8 mouse cellular contexts compared by ENCODE assay signal in the genomic region with DNA sequence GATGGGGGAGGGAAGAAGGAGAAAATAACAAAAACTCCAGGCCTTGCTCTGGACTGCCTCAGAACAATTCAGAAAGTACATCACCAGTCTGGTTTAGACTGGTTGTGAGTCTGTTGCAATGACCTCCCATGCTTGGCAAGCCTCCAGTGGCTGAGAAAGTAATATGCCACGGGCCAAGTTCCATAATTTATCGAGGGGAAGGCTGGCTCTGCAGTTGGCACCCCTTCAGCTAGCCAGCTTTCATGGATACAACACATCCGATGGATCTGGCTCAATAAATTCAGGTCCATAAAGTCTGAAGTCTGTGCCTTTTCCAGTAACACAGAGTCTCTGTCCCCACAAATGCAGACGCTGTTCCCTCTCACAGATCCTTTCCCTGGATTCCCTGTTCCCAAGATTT. TPM values are rescaled to one million over a fixed set of nuclear protein-coding genes. Genes with fewer than 3 reads are reported as not detected.
A peak's percentile ranks its signal among the peaks of the same experiment; 100 is the strongest.
DNase-seq lines count a peak whose midpoint lies in the region; ATAC-seq lines count a peak whose summit lies in the region.

No protein-coding gene starts in this region.

- H3K4me1 ChIP-seq in limb, embryonic 12.5 days (replicated peaks): 0 out of 2 replicates have a peak, but pooled peaks cover 17% of the 10 kb centered on the region
- H3K4me1 ChIP-seq in limb, embryonic 10.5 days: peaks cover 9% of the 10 kb centered on the region; the same call in 1 of the 2 replicates
- peaks cover 9 to 18% of the 10 kb centered on the region in 2 experiments for H3K4me1 ChIP-seq in heart, embryonic 14.5 days (ENCODE audit: control insufficient read depth in 2 of 2, insufficient read depth in 2 of 2, low read length in 2 of 2)
- peaks cover 44% of the 10 kb centered on the region for H3K4me1 ChIP-seq in midbrain, embryonic 13.5 days (replicated peaks)

- H3K4me3 ChIP-seq in limb, embryonic 12.5 days (replicated peaks): no peak overlapping the region
- H3K4me3 ChIP-seq in limb, embryonic 10.5 days: no peak overlapping the region
- H3K4me3 ChIP-seq in heart, embryonic 14.5 days (ENCODE audit: control insufficient read depth in 1 of 2, insufficient read depth in 1 of 2, low read depth in 1 of 2, low read length in 2 of 2): no peak overlapping the region
- H3K4me3 ChIP-seq in midbrain, embryonic 13.5 days (replicated peaks): no peak overlapping the region

- H3K4me2 ChIP-seq in limb, embryonic 12.5 days: no peak overlapping the region
- no peak overlapping the region for H3K4me2 ChIP-seq in heart, embryonic 14.5 days (ENCODE audit: low read length)
- H3K4me2 ChIP-seq in midbrain, embryonic 13.5 days (replicated peaks): no peak overlapping the region

- no peaks in the 10 kb centered on the region for H3K36me3 ChIP-seq in limb, embryonic 12.5 days
- no peaks in the 10 kb centered on the region for H3K36me3 ChIP-seq in limb, embryonic 10.5 days
- H3K36me3 ChIP-seq in heart, embryonic 14.5 days (ENCODE audit: control insufficient read depth, insufficient read depth, low read length): no peaks in the 10 kb centered on the region
- no peaks in the 10 kb centered on the region for H3K36me3 ChIP-seq in midbrain, embryonic 13.5 days

- WGBS in limb, embryonic 12.5 days: 42% methylated on average over 4 of the region's 4 CpGs
- WGBS in limb, embryonic 10.5 days: 59% methylated on average over 4 of the region's 4 CpGs
- WGBS in heart, embryonic 14.5 days: 36% methylated on average over 4 of the region's 4 CpGs
- WGBS in midbrain, embryonic 13.5 days: 55% methylated on average over 4 of the region's 4 CpGs

- H3K27me3 ChIP-seq in limb, embryonic 12.5 days: peaks cover 7% of the 10 kb centered on the region
- no peaks in the 10 kb centered on the region for H3K27me3 ChIP-seq in limb, embryonic 10.5 days (ENCODE audit: low read depth, poor library complexity, severe bottlenecking)
- no peaks in the 10 kb centered on the region for H3K27me3 ChIP-seq in heart, embryonic 14.5 days (ENCODE audit: control insufficient read depth, insufficient read depth, low read length)
- H3K27me3 ChIP-seq in midbrain, embryonic 13.5 days: peaks cover 10% of the 10 kb centered on the region; the same call in 1 of the 2 replicates

- DNase-seq in limb, embryonic 10.5 days (ENCODE audit: low spot score): no peak
- peak; percentile 84 to 89 for DNase-seq in cerebellum, postnatal 10 days
- peak; percentile 77 to 85 for DNase-seq in kidney, postnatal 4 days
- peak; percentile 74 for DNase-seq in urinary bladder, postnatal 14 days (ENCODE audit: low spot score)

- ATAC-seq in limb, embryonic 12.5 days (ENCODE audit: insufficient number of reproducible peaks, insufficient read depth, low FRiP score, low TSS enrichment, low read depth): no peak
- no peak for ATAC-seq in heart, embryonic 14.5 days (ENCODE audit: insufficient number of reproducible peaks, insufficient read depth, low FRiP score, low read depth)
- ATAC-seq in midbrain, embryonic 13.5 days: peak; percentile 37; the same call in 1 of the 2 replicates
- no peak for ATAC-seq in inflammation-experienced regulatory T-cells, adult 6 months

- no peak overlapping the region for H3K9ac ChIP-seq in limb, embryonic 12.5 days (replicated peaks)
- no peak overlapping the region for H3K9ac ChIP-seq in heart, embryonic 14.5 days (ENCODE audit: low read length)
- no peak overlapping the region for H3K9ac ChIP-seq in midbrain, embryonic 13.5 days (replicated peaks)

- no peaks in the 10 kb centered on the region for H3K9me3 ChIP-seq in limb, embryonic 12.5 days
- no peaks in the 10 kb centered on the region for H3K9me3 ChIP-seq in limb, embryonic 10.5 days (replicated peaks)
- no peaks in the 10 kb centered on the region for H3K9me3 ChIP-seq in heart, embryonic 14.5 days (ENCODE audit: control insufficient read depth, low read length)
- no peaks in the 10 kb centered on the region for H3K9me3 ChIP-seq in midbrain, embryonic 13.5 days

- H3K27ac ChIP-seq in limb, embryonic 12.5 days: 0 out of 2 replicates have a peak overlapping the region, but pooled peaks have one; percentile 5
- H3K27ac ChIP-seq in limb, embryonic 10.5 days: no peak overlapping the region
- H3K27ac ChIP-seq in heart, embryonic 14.5 days (replicated peaks in 1 of 2; ENCODE audit: control insufficient read depth in 1 of 2, insufficient read depth in 1 of 2, low read depth in 2 of 2, low read length in 2 of 2): peak overlapping the region; percentile 19 to 42; a peak in 3 of 4 replicates
- peak overlapping the region; percentile 67 for H3K27ac ChIP-seq in midbrain, embryonic 13.5 days

RNA-seq across cellular contexts. Expression of a gene that starts 34.8 kb away (rescaled TPM):
- 13.7 and 14.9 TPM in 2 replicates for polyA plus RNA-seq in limb, embryonic 12.5 days (2016; fragmentation: Nextera tagmentation; extraction: Ambion mirVana)
- polyA plus RNA-seq in limb, embryonic 10.5 days (2016; fragmentation: Nextera tagmentation; extraction: Ambion mirVana): 13.9 and 17.8 TPM in 2 replicates
- 31.0 and 41.2 TPM in 2 replicates for polyA plus RNA-seq in heart, embryonic 14.5 days (2014; fragmentation: Nextera tagmentation; extraction: Ambion mirVana)
- polyA plus RNA-seq in midbrain, embryonic 13.5 days (2015; fragmentation: Nextera tagmentation; extraction: Ambion mirVana): 25.3 and 28.2 TPM in 2 replicates
- 10 to 100 TPM; 17.9 to 38.4 (median 28.3) TPM for polyA plus RNA-seq in inflammation-experienced regulatory T-cells, adult 6 months (2017; shearing (Covaris generic))

RNA-seq across cellular contexts. Expression of a gene that starts 40.1 kb away (rescaled TPM):
- 37.6 and 40.2 TPM in 2 replicates for polyA plus RNA-seq in limb, embryonic 12.5 days (2016; fragmentation: Nextera tagmentation; extraction: Ambion mirVana)
- polyA plus RNA-seq in limb, embryonic 10.5 days (2016; fragmentation: Nextera tagmentation; extraction: Ambion mirVana): 36.4 and 37.2 TPM in 2 replicates
- polyA plus RNA-seq in heart, embryonic 14.5 days (2014; fragmentation: Nextera tagmentation; extraction: Ambion mirVana): 29.3 and 34.4 TPM in 2 replicates
- 33.2 and 34.3 TPM in 2 replicates for polyA plus RNA-seq in midbrain, embryonic 13.5 days (2015; fragmentation: Nextera tagmentation; extraction: Ambion mirVana)
- 10 to 100 TPM; 32.5 to 41.1 (median 38.2) TPM for polyA plus RNA-seq in inflammation-experienced regulatory T-cells, adult 6 months (2017; shearing (Covaris generic))
